Mouse (Mus musculus) adrenal gland, adult 18-20 months (tissue): ENCODE measurements around the gene Agbl4. TPM values are rescaled to one million over a fixed set of nuclear protein-coding genes. Genes with fewer than 3 reads are reported as not detected.

Source experiments
- DNase-seq, 2 experiments: peaks; one replicate each; pipeline ENCODE4 v3.0.0; 2021 to 2022; ENCODE audit warnings: low spot score in 2 of 2
- total RNA-seq, 2 experiments: library from RNA; stranded (reverse); gene quantifications; 1 replicate in 1 of 2; 2 replicates in 1 of 2; pipeline ENCODE4 v1.2.3; 2021

The Agbl4 gene
- total RNA-seq, 2 experiments from 2014 or later, result 0.96 to 1.3 TPM

- DNase-seq, result peak in 1 of 2 experiments; percentile 4
These were observed 858.0 kb downstream of the Agbl4 start for GRCm38 (mm10) chr4:111255499-111255898.

DNA sequence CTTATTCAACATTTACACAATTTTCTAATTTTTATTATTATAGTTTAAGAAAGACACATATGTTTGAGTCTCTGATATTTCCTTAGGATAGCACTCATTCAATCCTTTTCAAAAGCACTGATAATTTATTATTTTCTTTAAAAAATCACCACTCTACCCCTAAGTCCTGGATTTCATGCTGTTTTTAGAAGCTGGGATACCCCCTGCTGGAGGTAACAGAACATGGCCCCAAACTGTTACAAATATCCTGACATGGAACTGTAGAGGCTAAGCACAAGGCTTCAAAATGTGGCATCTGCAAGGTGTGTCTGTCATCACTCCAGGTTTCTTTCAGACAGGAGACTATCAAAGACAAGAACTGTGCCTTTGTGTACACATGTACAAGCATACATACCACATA lies 859.5 kb downstream of the Agbl4 start:
- no peak for DNase-seq

- no peak for DNase-seq
These were observed 883.5 kb downstream of the Agbl4 start for GRCm38 (mm10) chr4:111280936-111281335.

GRCm38 (mm10) chr4:111281836-111282235 lies 884.4 kb downstream of the Agbl4 start:
- no peak for DNase-seq

- DNase-seq, result no peak
These were observed 887.2 kb downstream of the Agbl4 start for GRCm38 (mm10) chr4:111284625-111285024.

DNA sequence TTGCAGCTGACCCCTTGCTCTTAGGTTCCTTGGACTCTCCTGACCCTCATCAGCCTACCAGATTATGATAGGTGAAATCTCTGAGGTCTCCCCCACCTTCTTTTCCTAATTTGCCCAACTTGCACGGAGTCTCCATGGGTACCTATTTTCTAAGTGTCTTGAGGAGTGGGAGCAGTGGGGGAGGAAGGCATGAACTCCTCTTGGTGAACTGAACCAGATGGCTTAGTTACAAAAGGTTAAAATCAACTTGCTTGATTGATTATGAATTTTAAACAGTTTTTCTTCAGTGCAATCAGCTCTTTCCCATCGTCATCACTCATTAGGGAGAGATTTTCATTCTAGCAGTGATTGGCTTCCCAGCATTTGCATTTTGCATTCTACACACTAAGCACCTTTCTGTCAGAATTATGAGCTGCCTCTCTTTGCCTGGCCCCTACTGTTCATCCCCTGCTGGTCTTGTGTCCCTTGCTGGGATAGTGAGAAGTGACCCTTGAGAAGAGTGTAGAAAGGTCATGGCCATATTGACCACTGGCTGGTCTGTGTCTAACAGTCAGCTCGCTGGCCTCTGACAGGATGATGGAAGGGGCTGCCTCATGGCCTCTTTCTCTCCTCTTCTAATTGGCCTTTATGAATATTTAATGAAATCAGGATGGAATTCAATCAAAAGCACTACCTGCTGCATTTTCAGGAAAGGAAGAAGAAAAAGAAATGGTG lies 897.2 kb downstream of the Agbl4 start:
- no peak for DNase-seq

- DNase-seq, result no peak
These were observed 909.1 kb downstream of the Agbl4 start for GRCm38 (mm10) chr4:111306518-111306917.

- no peak for DNase-seq
These were observed 909.7 kb downstream of the Agbl4 start for GRCm38 (mm10) chr4:111307166-111307565.

GRCm38 (mm10) chr4:111307633-111308032 lies 910.2 kb downstream of the Agbl4 start:
- no peak for DNase-seq

DNA sequence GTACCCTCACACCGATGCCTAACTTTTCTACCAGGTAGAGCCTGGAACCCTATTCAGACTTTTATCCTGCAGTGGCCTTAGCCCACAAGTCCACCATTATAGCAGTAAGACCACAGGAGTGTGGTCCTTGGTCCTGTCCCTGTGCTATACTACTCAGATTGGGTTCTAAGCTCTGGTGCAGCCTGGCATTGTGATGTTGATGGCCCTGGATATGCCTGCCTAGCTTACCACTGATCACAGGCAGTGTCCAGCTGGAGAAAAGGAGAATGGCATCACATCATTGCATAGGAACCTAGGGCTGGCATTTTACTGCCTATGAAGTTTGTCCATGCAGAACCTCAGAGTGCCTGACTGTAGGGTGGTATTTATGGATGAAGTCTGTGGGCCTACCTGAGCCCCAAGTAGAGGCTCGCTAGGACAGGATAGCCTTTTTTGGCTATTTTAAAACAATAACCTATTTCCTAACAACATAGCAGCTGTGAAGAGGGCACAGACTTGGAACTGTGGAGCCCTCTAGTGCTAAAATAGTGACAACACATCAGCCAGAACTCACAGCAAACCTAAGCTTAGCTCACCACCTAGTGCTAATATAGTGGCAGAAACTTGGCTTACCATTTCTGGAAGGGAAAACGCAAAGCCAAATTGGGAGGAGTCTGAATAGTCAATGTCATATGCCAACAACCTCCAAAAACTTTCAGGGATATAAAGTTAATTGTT lies 911.3 kb downstream of the Agbl4 start:
- no peak for DNase-seq

DNA sequence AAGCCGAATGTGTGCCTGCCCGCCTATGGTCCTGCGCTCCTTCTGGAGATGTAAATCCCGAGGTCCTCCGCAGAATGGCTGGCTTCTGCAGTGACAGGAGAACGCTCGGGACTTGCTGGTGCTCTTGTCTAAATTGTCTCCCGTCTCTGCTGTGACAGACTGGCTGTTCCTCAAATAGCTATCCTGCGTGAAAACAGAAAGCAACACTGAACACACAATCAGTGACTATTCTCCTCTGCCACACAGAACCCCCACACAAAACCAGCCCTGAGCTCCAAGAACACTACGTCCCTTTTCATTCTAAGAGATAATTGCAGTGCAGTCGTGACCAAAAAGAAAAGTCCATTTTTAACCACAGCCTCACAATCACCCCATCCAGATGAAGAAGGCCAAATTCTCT lies 929.6 kb downstream of the Agbl4 start:
- no peak for DNase-seq

GRCm38 (mm10) chr4:111327760-111328373 lies 930.4 kb downstream of the Agbl4 start:
- DNase-seq, result peak in 1 of 2 experiments; percentile 12

DNA sequence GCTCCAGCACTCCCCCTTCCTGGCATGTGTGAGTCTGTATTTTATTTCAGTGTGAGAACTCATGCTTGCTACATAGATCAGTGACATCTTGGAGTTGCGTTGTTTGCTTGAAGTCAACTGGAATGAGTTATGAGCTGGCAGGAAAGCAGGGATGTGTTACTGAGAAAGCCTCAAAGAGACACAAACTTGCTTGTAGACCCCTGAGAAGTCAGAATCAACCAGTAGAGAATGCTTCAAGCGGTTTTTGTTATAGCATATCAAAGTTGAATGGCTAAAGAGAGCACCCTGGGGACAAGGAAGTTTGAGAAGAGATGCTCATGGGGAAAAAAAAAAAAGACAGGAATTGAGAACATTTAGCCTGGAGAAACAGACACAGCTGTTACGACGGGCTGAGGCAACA lies 932.0 kb downstream of the Agbl4 start:
- no peak for DNase-seq

DNA sequence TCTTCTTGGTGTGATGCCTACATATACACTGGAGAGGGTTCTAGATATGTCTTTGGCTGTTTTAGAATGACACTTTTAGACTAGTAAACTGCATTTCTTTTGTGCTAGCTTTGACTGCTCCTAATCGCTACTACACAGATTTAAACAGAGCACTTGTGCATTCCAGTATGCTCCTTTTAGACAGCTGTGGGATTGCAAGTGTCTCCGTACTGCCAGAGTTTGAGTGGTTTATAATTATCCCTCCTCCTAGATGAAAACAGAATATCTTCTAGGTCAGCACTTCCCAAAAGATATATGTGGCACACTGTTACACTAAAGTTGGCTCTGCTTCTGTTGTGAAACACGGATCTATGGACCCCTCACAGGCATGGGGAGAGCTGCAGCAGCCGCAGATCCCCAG lies 935.4 kb downstream of the Agbl4 start:
- DNase-seq, result no peak

DNA sequence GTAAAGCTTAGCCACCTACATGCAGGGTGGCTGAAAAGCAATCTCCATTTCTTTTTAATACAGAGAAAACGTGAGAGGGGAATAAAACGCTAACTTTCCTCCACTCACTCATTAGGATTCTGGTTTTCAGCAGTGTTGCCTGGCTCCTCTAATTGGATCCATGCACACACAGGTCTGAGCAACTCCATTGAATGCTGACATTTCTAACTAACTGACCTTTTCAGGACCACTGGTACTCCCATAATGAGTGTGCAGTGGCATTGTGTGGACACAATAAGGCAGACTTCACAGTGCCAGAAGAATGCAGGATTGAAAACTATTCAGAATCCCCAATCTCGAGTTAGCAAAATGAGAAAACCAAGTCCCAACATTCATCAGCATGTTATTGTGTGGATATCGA lies 952.5 kb downstream of the Agbl4 start:
- DNase-seq, result no peak

- no peak for DNase-seq
These were observed 953.4 kb downstream of the Agbl4 start for GRCm38 (mm10) chr4:111350615-111351525.

- no peak for DNase-seq
These were observed 959.2 kb downstream of the Agbl4 start for GRCm38 (mm10) chr4:111356584-111357115.

- DNase-seq, result no peak
These were observed 959.7 kb downstream of the Agbl4 start for GRCm38 (mm10) chr4:111357176-111357575.

DNA sequence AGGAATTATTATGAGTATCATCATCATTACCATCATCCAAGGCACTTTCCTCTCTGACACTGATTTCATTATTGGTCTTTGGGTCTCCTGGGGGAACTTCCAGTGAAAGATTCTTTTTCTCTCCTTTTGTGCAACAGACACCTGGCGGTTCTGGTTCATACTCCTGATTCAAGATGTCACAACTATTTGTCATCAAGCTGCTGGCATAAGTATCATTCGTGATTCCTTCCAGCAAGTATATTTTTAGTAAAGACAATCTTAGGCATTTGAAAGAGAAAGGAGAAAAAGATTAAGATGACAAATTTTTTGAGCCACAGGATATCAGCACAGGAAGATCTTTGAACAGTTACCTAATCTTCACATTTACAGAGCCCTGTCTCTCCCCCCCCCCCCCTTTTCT lies 966.7 kb downstream of the Agbl4 start:
- no peak for DNase-seq

GRCm38 (mm10) chr4:111367771-111368170 lies 970.3 kb downstream of the Agbl4 start:
- no peak for DNase-seq

DNA sequence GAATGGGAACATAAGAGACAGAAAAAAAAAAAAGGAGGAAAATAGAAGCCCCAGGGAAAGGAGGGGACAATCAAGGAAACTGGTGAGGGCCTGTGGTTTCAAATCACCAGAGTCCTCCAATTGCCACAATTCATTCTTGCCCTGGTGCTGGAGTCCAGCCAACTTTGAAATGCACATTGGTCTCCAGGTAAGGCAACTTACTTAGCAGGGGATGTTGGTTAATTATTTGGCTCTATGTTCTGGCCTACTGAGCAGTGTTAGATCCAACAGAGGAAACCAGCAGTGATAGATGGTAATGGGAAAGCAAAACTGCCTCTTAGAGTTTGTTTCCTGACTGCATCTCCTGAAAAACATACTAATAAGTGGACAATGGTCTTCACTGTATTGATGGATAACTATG lies 979.7 kb downstream of the Agbl4 start:
- DNase-seq, result no peak
